Mouse (Mus musculus): Measurements from ENCODE around the gene Msto1. TPM values are rescaled to one million over a fixed set of nuclear protein-coding genes. Genes with fewer than 3 reads are reported as not detected.

Gene Msto1
- total and polyA plus RNA-seq, 3 experiments, result 82.6 to 101 TPM; not detected in 1

DNA sequence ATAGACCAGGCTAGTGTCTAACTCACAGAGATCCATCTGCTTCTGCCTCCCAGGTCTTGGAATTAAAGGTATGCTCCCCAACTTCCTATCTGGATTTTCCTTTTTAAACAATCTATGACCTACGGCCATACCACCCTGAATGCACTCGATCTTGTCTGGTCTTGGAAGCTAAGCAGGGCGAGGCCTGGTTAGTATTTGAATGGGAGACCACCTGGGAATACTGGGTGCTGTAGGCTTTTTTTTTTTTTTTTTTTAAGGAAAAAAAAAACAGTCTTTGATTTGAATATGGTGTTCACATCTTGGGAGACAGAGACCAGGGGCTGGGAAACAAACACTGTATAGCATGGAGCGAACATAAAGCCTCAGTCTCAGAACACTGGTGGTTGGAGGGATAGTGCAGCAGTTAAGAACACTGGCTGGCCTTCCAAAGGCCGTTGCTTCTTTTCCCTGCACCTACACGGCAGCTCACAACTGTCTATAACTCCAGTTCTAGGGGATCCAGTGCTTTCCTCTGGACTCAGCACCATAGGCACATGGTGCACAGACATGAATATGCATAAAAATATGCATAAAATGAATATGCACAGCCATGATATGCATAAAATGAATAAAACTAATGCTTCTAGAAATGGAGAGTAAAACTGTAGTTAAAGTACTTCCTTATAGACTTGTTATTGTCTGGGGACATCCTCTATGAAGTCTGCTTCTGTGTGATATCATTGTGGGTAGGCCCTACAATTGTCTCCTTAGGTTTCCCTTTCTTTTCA is 7.2 kb downstream of the Msto1 start:
- Histone ChIP-seq H3K27me3 (ENCODE audit: control insufficient read depth in 1 of 2, insufficient read depth in 2 of 2, low read length in 2 of 2) (no peaks in the 10 kb centered on the region), H3K36me3 (ENCODE audit: control insufficient read depth in 1 of 2, insufficient read depth in 2 of 2, low read length in 2 of 2) (peaks cover 0 to 25% of the 10 kb centered on the region in 2 experiments; a peak in 2 of 4 replicates), H3K4me1 (ENCODE audit: control insufficient read depth in 1 of 2, insufficient read depth in 2 of 2, low read length in 2 of 2) (no peaks in the 10 kb centered on the region), H3K9me3 (replicated peaks; ENCODE audit: insufficient read depth, low read length) (no peaks in the 10 kb centered on the region), H3K27ac (ENCODE audit: control insufficient read depth, low read depth, low read length) (no peak overlapping the region), H3K4me3 (ENCODE audit: control insufficient read depth in 1 of 2, insufficient read depth in 1 of 2, low read depth in 2 of 2, low read length in 2 of 2) (no peak overlapping the region), H3K9ac (ENCODE audit: control insufficient read depth, low read depth, low read length, poor library complexity, severe bottlenecking) (no peak overlapping the region), H3K79me2 (ENCODE audit: control insufficient read depth, insufficient read depth, low read length, poor library complexity) (no peaks in the 10 kb centered on the region)
- TF ChIP-seq CTCF (IDR thresholded peaks at IDR 0.05 in 2 of 3, conservative IDR thresholded peaks at IDR 0.05 in 1 of 3; ENCODE audit: control insufficient read depth in 1 of 3, insufficient read depth in 1 of 3, low read depth in 2 of 3, low read length in 3 of 3, poor library complexity in 1 of 3, severe bottlenecking in 1 of 3) (no peak), SMC3 (IDR thresholded peaks at IDR 0.05; ENCODE audit: low read depth, low read length) (peak; percentile 5; the same call in 1 of the 2 replicates), MYB (IDR thresholded peaks at IDR 0.05; ENCODE audit: low read depth, low read length) (peak; percentile 82), CHD2 (IDR thresholded peaks at IDR 0.05; ENCODE audit: low read length) (no peak), ZNF384 (IDR thresholded peaks at IDR 0.05; ENCODE audit: low read depth, low read length) (peak; percentile 54; the same call in 1 of the 2 replicates), ETS1 (IDR thresholded peaks at IDR 0.05; ENCODE audit: low read depth, low read length) (no peak), TCF12 (IDR thresholded peaks at IDR 0.05; ENCODE audit: low read depth, low read length) (no peak), MAX (IDR thresholded peaks at IDR 0.05; ENCODE audit: low read length) (no peak), MAZ (IDR thresholded peaks at IDR 0.05; ENCODE audit: low read depth, low read length) (no peak), POLR2AphosphoS5 (IDR thresholded peaks at IDR 0.05; ENCODE audit: borderline replicate concordance, low read depth, low read length) (no peak), MXI1 (IDR thresholded peaks at IDR 0.05; ENCODE audit: low read depth, low read length) (no peak), TAL1 (IDR thresholded peaks at IDR 0.05; ENCODE audit: low read length) (no peak), EP300 (IDR thresholded peaks at IDR 0.05; ENCODE audit: low read depth in 1 of 2, low read length in 2 of 2) (no peak), TBP (IDR thresholded peaks at IDR 0.05; ENCODE audit: low read depth, low read length) (peak; percentile 25; the same call in 1 of the 2 replicates), MAFK (IDR thresholded peaks at IDR 0.05; ENCODE audit: borderline replicate concordance, low read depth, low read length) (no peak), ZC3H11A (IDR thresholded peaks at IDR 0.05; ENCODE audit: low read depth, low read length) (no peak), JUND (IDR thresholded peaks at IDR 0.05; ENCODE audit: low read depth, low read length) (no peak)
- peak; percentile 8 for DNase-seq (ENCODE audit: low read depth, low spot score)

GRCm38 (mm10) chr3:88905741-88906140 is 8.1 kb downstream of the Msto1 start:
- H3K36me3 ChIP-seq (ENCODE audit: control insufficient read depth in 1 of 2, insufficient read depth in 2 of 2, low read length in 2 of 2), result peaks cover 0 to 25% of the 10 kb centered on the region in 2 experiments; a peak in 2 of 4 replicates

More at GRCm38 (mm10) chr3:88905741-88906140, 8.1 kb downstream of the Msto1 start:
- Histone ChIP-seq H3K4me1 (ENCODE audit: control insufficient read depth in 1 of 2, insufficient read depth in 2 of 2, low read length in 2 of 2) (no peaks in the 10 kb centered on the region), H3K9me3 (replicated peaks; ENCODE audit: insufficient read depth, low read length) (no peaks in the 10 kb centered on the region), H3K4me3 (ENCODE audit: control insufficient read depth in 1 of 2, insufficient read depth in 1 of 2, low read depth in 2 of 2, low read length in 2 of 2) (no peak overlapping the region), H3K27me3 (ENCODE audit: control insufficient read depth in 1 of 2, insufficient read depth in 2 of 2, low read length in 2 of 2) (no peaks in the 10 kb centered on the region), H3K27ac (ENCODE audit: control insufficient read depth, low read depth, low read length) (no peak overlapping the region), H3K9ac (ENCODE audit: control insufficient read depth, low read depth, low read length, poor library complexity, severe bottlenecking) (no peak overlapping the region), H3K79me2 (ENCODE audit: control insufficient read depth, insufficient read depth, low read length, poor library complexity) (no peaks in the 10 kb centered on the region)
- peak; percentile 11 for DNase-seq (ENCODE audit: low read depth, low spot score)
- no peak for TF ChIP-seq POLR2AphosphoS2 (IDR thresholded peaks at IDR 0.05; ENCODE audit: low read length)
- TF ChIP-seq ZMIZ1 (IDR thresholded peaks at IDR 0.05; ENCODE audit: low read depth, low read length), result 0 out of 2 replicates have a peak, but pooled peaks have one; percentile 35
- TF ChIP-seq ZNF384 (IDR thresholded peaks at IDR 0.05; ENCODE audit: low read depth, low read length), result no peak
